Mouse (Mus musculus): ENCODE data around the gene Olfr1226.
"Not testable (repeated sequence)": the region's sequence is repeated elsewhere in the genome, so short reads cannot be mapped to it uniquely, and the experiment has no call there.

Olfr1226 gene

DNA sequence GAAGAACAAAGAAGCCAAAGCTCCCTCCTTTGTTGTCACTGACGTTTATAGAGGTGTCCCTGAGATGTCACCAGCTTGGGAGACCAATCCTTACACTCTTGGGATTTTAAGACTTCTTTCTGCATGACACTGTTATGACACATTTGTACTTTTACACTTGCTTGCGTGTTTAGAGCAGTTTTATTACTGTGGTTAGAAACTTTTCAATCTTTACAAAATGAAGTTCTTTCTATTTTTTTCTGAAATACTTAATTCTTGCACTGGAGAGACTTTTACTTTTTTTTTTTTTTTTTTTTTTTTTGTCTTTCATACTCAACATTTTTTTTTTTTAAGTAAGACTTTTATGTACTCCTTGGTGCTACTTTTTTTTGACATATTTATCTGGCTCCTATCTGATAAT lies at the start of gene Olfr1226:
TSS of gene Olfr1226 (minus strand) at position 101 of the 400 bp plus-strand sequence.
- no peak for DNase-seq (ENCODE audit: low read depth, low spot score)

DNA sequence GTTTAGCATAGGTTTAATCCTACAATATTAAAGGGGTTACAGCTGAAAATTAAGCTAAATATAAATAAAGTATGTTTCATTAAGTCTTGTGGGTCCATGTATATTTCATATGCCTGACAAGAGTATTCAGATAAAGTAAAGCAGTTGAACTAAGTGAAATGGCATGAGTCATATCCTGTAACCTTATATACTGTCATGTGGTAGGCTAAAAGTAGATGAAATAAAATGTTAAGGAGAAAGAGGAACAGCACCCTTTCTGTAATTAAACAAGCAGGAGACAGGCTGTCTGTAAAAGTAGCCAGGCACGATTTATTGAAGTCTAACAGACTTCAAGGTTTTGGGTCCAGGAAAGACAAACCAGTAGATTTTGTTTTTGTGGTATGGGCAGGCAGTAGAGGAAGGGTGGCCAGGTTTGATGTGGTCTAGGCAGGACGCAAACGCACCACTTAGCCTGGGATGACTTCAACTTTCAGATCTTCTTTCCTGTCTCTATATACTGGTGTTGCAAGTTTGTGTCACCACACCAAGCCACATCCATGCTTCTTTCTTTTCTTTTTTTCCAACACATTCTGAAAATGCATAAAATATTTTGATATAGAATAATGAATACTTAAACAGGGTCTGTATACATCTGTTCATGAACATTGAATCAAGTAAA lies 3.4 kb downstream of the Olfr1226 start:
- no peak for DNase-seq (ENCODE audit: low read depth, low spot score)

DNA sequence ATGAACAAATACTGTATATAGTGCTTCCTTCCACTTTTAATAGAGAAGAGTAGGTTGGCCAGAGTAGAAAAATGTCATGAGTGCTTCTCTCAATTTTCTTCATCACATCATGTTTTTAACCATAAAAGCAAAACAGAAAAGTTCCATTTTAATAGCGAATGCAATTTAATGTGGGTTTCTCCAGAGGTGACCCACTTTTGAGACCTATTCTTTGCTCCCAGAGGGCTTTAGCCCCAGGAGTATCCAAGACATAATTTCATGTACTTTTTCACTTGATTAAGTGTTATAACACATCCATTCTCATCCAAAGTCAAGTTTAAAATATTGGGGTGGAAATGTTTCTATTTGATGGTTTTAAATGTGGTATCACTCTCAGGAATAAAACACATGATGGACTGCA lies 25.3 kb downstream of the Olfr1226 start, which contains the start of gene Olfr1225:
TSS of gene Olfr1225 (minus strand) at position 101 of the 400 bp plus-strand sequence.
- DNase-seq (ENCODE audit: low read depth, low spot score), result no peak

DNA sequence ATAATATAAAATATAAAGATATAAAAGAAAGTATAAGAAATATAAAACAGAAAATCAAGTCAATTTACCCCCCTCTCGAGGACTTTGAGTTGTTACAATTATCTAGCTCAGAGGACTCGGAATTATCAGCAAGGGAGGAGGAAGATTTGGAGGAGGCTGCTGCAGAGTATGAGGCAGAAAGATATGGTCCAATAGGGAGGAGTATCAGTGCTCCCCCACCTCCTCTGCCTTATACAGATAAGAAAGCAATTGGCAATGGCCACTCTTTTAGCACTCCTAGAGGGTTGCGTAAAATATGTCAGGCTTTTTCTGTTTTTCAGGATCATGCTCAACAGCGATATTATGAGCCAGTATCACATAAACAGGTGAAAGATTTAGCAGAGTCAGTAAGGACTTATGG lies 35.1 kb downstream of the Olfr1226 start:
- DNase-seq (ENCODE audit: low read depth, low spot score), result not testable (repeated sequence)

DNA sequence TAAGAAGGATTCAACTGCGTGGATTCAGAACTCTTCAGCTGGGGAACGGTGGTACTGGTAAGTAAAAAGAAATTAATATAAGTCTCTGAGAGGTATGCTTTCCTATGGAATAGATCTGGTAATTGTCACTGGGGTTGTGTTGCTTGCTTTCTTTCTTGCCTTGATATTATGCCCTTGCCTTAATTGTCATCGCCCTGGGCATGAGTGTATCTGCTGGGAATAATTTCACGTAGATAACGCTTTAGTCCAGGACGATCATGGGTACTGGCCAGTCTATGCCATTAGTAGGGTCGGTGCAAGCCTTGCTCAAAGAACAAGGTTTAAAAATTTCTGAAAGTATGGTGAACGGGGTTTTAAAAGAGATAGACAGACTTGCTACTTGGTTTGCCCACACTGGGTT lies 35.9 kb downstream of the Olfr1226 start, which contains the start of gene Olfr1224-ps1:
TSS of gene Olfr1224-ps1 (minus strand) at position 101 of the 400 bp plus-strand sequence.
- DNase-seq (ENCODE audit: low read depth, low spot score), result not testable (repeated sequence)

DNA sequence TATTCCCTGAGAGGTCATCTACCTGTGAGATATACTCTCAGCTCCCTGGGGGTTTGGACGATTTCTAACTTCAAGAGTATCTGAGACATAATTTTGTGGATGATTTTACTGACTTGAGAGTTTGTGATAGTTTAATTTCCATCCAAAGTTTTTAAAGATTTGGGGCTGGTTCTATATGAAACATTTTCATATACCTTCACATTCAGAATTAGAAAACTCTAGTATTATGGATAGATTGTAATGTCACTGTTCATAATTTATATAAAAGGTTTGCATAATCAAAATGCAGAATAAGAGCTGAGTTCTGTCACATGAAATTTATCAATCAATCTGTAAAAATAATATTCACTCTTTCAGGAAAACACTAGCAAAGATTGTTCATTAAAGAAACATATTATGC lies 48.4 kb downstream of the Olfr1226 start, which contains the start of gene Olfr1223:
TSS of gene Olfr1223 (minus strand) at position 101 of the 400 bp plus-strand sequence.
- DNase-seq (ENCODE audit: low read depth, low spot score), result no peak
